Mouse (Mus musculus) heart, embryonic 11.5 days (tissue): Measurements from ENCODE around the gene Ccdc136. TPM values are rescaled to one million over a fixed set of nuclear protein-coding genes. Genes with fewer than 3 reads are reported as not detected.

ENCODE experiments used
- ATAC-seq: fragments of 200-750 bp; cut with Nextera tagmentation; replicated peaks from 2 replicates; pipeline ENCODE4 v1.8.0; 2017; ENCODE audit warnings: moderate library complexity; ENCODE audit not compliant: insufficient number of reproducible peaks, low FRiP score, low TSS enrichment
- H3K27ac ChIP-seq: fragments of 300-500 bp; sonication (generic); 2 replicates; pipeline ENCODE4 v1.5.1; 2014; ENCODE audit warnings: mild to moderate bottlenecking, low read depth, low read length
- H3K27me3 ChIP-seq: fragments of 300-500 bp; sonication (generic); 2 replicates; pipeline ENCODE4 v1.6.1; 2014; ENCODE audit warnings: mild to moderate bottlenecking, low read length, mixed read lengths; ENCODE audit not compliant: control insufficient read depth, insufficient read depth
- H3K36me3 ChIP-seq: fragments of 300-500 bp; sonication (generic); 2 replicates; pipeline ENCODE4 v1.6.1; 2014; ENCODE audit warnings: mild to moderate bottlenecking, low read length, moderate library complexity, mixed read lengths; ENCODE audit not compliant: control insufficient read depth, insufficient read depth
- H3K4me1 ChIP-seq: fragments of 300-500 bp; sonication (generic); 2 replicates; pipeline ENCODE4 v1.6.1; 2014; ENCODE audit warnings: low read length; ENCODE audit not compliant: control insufficient read depth, insufficient read depth
- H3K4me2 ChIP-seq: fragments of 300-500 bp; sonication (generic); 2 replicates; pipeline ENCODE4 v1.6.1; 2014; ENCODE audit warnings: mild to moderate bottlenecking, moderate library complexity
- H3K4me3 ChIP-seq: fragments of 300-500 bp; sonication (generic); 2 replicates; pipeline ENCODE4 v1.5.1; 2014; ENCODE audit warnings: low read depth, low read length
- H3K9ac ChIP-seq: fragments of 300-500 bp; sonication (generic); 2 replicates; pipeline ENCODE4 v1.6.1; 2014; ENCODE audit warnings: mild to moderate bottlenecking, low read depth, low read length, moderate library complexity
- H3K9me3 ChIP-seq: fragments of 300-500 bp; sonication (generic); replicated peaks from 2 replicates; pipeline ENCODE4 v1.6.1; 2016; ENCODE audit warnings: low read length; ENCODE audit not compliant: control insufficient read depth
- WGBS: fragments of 180-500 bp; shearing (Covaris S2); extraction: QIAGEN DNeasy Blood & Tissue Kit; methylation state at CpG from one replicate; pipeline ENCODE4 v1.1.7; 2014; ENCODE audit not compliant: insufficient replicate concordance; 5-methylcytosine and 5-hydroxymethylcytosine counted together
- polyA plus RNA-seq: library from polyadenylated mRNA; unstranded; fragments of >200 nt; fragmentation: Nextera tagmentation; extraction: Ambion mirVana; gene quantifications from 2 replicates; pipeline ENCODE4 v1.2.1, GENCODE M21; 2014

The Ccdc136 gene
- polyA plus RNA-seq, 1 experiment from 2014 or later = 30.2 TPM

DNA sequence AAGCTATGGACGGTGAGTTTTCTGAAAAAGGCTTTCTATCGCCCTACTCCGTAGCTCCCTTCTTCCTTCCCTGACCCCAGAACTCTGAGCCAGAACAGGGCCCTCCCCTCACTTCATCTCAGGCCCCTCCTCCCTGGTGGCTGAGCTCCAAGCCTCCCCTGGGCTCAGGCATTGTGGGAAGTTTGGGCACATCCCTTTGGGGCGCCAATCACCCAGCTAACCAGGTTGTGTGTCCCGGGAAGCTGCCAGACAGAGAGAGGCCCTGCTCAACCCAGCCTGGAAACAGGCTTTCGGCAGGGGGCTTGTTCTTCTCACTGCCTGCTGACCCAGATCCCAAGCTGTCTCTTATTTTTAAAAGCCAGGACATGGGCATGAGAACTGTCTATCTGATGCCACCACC, 1.5 kb downstream of the Ccdc136 start:
- peak overlapping the region; percentile 74 for H3K4me3 ChIP-seq
- no peaks in the 10 kb centered on the region for H3K36me3 ChIP-seq
- H3K4me2 ChIP-seq = peak overlapping the region; percentile 86
- H3K9ac ChIP-seq = peak overlapping the region; percentile 74; the same call in 1 of the 2 replicates
- no peak for ATAC-seq
- no peaks in the 10 kb centered on the region for H3K9me3 ChIP-seq
- H3K27ac ChIP-seq = no peak overlapping the region
- peaks cover 14% of the 10 kb centered on the region for H3K27me3 ChIP-seq
- 14% methylated on average over 6 of the region's 6 CpGs for WGBS
- H3K4me1 ChIP-seq = peaks cover 12% of the 10 kb centered on the region

DNA sequence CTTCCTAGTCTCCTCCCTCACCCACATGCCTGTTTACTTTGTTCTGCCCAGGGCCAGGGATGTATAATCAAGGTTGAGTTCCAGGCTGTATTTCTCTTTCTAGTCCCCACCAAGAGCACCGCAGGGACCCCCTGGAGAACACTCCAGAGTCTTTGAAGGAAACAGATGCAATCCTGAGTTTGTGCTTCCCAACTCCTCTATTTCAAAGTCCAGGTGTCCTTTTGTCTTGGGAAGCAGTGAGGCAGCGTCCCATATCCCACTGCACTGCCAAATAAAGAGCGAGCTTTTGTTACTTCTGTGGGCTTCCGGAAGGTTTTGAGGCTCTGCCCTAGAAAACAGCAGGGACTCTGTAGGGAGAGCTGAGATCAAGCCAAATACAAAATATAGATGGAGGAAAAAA, 3.7 kb downstream of the Ccdc136 start:
- H3K4me2 ChIP-seq = no peak overlapping the region
- peaks cover 12% of the 10 kb centered on the region for H3K4me1 ChIP-seq
- H3K4me3 ChIP-seq = no peak overlapping the region
- no peak overlapping the region for H3K27ac ChIP-seq
- no peaks in the 10 kb centered on the region for H3K36me3 ChIP-seq
- WGBS = 80% methylated on average over 4 of the region's 4 CpGs
- H3K27me3 ChIP-seq = peaks cover 10% of the 10 kb centered on the region
- no peak overlapping the region for H3K9ac ChIP-seq
- no peaks in the 10 kb centered on the region for H3K9me3 ChIP-seq
- ATAC-seq = no peak

DNA sequence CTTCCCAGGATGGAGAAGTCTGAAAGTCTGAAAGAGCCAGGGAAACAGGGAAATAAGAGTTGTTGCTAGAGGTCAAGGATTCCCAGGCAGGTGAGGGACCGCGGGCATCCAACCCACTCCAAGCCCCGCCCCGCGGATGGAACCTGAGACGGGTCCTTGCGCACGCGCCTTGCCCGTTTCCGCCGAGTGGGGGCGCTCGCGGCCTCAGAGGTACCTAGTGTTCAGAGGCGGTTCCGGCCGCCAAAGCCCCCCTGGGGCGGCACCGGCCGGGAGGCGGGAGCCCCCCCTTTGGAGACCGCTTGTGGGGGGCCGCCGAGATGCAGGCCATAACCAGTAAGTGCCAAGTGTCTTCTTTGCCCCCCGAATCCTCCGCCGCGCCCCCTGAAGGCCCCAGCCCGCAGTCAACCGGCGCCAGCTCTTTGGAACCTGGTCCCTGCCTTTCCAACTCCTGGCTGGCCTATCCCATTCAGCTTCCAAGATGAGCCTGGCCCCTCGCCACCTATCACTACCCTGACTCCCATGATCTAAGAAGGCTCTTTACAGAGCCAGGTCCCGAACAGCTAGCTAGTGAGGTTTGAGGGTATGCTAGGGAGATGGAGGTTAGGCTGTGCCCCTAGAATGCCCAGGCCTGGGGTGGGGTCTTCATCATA, 6.7 kb downstream of the Ccdc136 start:
- 7% methylated on average over 33 of the region's 34 CpGs for WGBS
- ATAC-seq = no peak
- Histone ChIP-seq H3K9me3 (no peaks in the 10 kb centered on the region), H3K27me3 (peaks cover 10% of the 10 kb centered on the region; the same call in 1 of the 2 replicates), H3K27ac (no peak overlapping the region), H3K36me3 (no peaks in the 10 kb centered on the region), H3K4me3 (no peak overlapping the region), H3K4me1 (no peaks in the 10 kb centered on the region), H3K9ac (no peak overlapping the region), H3K4me2 (peak overlapping the region; percentile 35)

DNA sequence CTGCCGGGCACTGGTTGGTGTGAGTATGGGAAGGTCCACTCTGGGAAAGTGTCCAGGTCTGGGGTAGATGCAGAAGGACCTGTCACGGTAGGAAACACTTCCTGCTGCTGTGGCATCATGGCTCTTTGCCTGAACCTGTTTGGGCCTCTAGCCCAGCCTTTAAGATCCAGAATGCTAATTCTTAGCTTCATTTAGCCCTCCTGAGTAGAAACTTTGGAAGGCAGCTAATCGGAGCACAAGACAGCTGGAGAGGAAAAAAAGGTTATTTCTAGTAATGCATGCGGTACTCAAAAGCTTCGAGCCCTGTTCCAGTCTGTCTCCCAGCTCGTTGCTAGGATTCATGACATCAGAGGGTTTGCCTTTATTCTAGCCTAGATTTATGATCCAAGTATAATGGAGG, 10.3 kb downstream of the Ccdc136 start:
- Histone ChIP-seq H3K9me3 (no peaks in the 10 kb centered on the region), H3K27ac (no peak overlapping the region), H3K4me3 (no peak overlapping the region), H3K27me3 (peaks cover 3% of the 10 kb centered on the region; the same call in 1 of the 2 replicates), H3K4me1 (no peaks in the 10 kb centered on the region), H3K36me3 (peaks cover 7% of the 10 kb centered on the region), H3K9ac (no peak overlapping the region), H3K4me2 (no peak overlapping the region)
- no peak for ATAC-seq
- WGBS = 86% methylated on average over 6 of the region's 6 CpGs

DNA sequence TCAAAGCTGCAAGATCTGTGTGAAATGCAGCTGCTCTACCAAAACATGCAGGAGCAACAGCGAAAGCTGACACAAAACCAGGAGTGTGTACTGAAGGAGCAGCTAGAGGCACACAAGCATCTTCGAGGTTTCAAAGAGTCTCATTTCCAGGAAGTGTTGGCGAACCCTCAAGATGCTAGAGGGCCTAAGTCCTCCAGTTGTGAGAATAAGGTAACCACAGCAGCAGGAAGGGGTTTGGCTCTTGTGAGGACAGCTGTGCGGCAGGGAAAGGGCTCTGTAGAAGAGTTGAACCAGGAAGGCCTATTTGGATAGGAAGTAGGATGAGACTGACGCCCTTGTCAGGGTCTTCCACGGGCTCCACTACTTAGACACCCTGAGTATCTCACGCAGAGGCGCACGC, 19.3 kb downstream of the Ccdc136 start:
- WGBS = 80% methylated on average over 9 of the region's 9 CpGs
- no peaks in the 10 kb centered on the region for H3K27me3 ChIP-seq

DNA sequence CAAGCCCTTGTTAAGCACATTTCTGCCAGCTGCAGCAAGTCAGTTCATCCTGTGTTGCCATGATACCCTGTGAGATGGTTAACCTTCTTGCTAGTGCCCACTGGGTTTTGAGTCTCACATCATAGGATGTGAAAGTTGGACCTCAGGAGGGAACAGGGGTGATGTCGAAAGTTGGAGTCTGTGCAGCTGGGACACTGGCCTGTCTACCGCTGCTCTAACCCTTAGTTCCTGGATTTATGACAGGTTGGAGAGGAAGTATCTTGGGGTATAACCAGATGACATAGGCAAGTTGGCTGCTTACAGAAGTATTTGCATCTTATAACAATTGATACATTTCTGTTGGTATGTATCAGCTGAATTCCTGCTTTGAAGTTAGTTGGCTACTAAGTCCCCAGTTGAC, 24.5 kb downstream of the Ccdc136 start:
- Histone ChIP-seq H3K27me3 (no peaks in the 10 kb centered on the region), H3K4me1 (no peaks in the 10 kb centered on the region), H3K9me3 (no peaks in the 10 kb centered on the region), H3K36me3 (no peaks in the 10 kb centered on the region), H3K27ac (no peak overlapping the region), H3K4me2 (no peak overlapping the region), H3K9ac (no peak overlapping the region), H3K4me3 (no peak overlapping the region)
- WGBS = 86% methylated on average over 2 of the region's 2 CpGs
- ATAC-seq = no peak

More for the DNA sequence above, 19.3 kb downstream of the Ccdc136 start:
- Histone ChIP-seq H3K9ac (no peak overlapping the region), H3K4me3 (no peak overlapping the region), H3K27ac (no peak overlapping the region), H3K4me2 (no peak overlapping the region), H3K36me3 (peaks cover 3% of the 10 kb centered on the region), H3K9me3 (no peaks in the 10 kb centered on the region), H3K4me1 (no peaks in the 10 kb centered on the region)
- no peak for ATAC-seq

DNA sequence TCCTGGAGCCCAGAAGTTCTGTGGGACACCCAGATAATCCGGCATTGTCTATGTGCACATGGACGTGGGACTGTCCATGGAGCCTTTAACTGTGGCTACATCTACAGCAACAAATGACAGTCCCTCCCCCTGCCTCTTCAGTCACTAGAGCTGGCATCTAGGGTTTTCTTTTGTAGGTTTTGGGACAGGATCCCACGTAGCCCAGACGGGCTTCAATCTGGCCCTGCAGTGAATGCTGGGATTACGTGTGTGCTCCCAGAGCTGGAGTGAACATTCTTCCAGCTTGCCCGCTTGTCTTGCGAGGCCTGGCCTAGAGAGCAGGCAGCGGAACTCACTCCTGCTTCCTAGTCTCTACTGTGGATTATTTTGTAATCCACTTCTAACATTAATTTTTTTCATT, 29.0 kb downstream of the Ccdc136 start:
- ATAC-seq = no peak
- Histone ChIP-seq H3K27me3 (no peaks in the 10 kb centered on the region), H3K9me3 (no peaks in the 10 kb centered on the region), H3K9ac (no peak overlapping the region), H3K36me3 (no peaks in the 10 kb centered on the region), H3K27ac (no peak overlapping the region), H3K4me3 (no peak overlapping the region), H3K4me2 (no peak overlapping the region), H3K4me1 (peaks cover 3% of the 10 kb centered on the region)
- WGBS = 82% methylated on average over 8 of the region's 8 CpGs

DNA sequence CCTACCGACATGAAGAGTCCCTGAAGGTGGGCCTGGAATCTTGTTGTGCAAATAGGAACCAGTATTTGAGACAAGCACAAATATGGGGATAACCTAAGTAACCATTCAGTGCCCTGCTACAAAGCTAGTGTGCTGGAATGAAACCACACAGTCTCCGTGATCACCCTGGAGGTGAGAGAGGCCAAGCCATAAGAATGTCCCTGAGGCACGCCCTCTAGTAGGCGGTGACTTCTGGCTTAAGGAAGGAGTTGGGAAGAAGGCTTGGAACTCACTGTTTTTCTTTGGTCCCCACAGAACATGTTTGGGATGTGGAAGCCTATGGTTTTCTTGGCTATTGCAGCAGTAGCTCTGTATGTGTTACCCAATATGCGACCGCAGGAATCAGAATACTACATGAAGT, 30.2 kb downstream of the Ccdc136 start:
- H3K9ac ChIP-seq = no peak overlapping the region
- H3K27me3 ChIP-seq = no peaks in the 10 kb centered on the region
- H3K4me2 ChIP-seq = no peak overlapping the region
- no peak overlapping the region for H3K4me3 ChIP-seq
- ATAC-seq = no peak
- H3K4me1 ChIP-seq = peaks cover 12% of the 10 kb centered on the region
- 63% methylated on average over 6 of the region's 6 CpGs for WGBS
- no peaks in the 10 kb centered on the region for H3K36me3 ChIP-seq
- no peaks in the 10 kb centered on the region for H3K9me3 ChIP-seq
- no peak overlapping the region for H3K27ac ChIP-seq

DNA sequence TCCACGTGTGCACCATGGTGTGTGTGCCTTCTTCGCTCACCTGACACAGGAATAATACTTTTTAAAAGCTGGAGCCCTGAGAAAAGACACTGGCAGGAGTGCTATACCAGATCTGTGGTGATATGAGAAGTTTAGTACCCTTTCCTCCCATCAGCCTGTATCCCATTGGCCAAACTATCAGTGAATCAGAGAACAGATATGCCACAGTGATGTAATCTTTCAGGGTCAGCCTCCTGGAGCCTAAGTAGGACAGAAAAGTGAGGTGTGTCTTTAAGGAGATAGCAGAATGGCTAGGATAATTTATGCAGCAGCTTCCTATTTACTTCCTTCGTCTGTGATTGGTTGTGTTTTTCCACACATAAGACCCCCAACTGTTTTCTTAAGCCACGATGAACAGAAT, 32.1 kb downstream of the Ccdc136 start:
- 67% methylated on average over 4 of the region's 4 CpGs for WGBS

More for the DNA sequence above, 32.1 kb downstream of the Ccdc136 start:
- no peak for ATAC-seq
- Histone ChIP-seq H3K4me3 (no peak overlapping the region), H3K9me3 (no peaks in the 10 kb centered on the region), H3K27ac (no peak overlapping the region), H3K4me1 (peaks cover 24% of the 10 kb centered on the region), H3K4me2 (no peak overlapping the region), H3K9ac (no peak overlapping the region), H3K36me3 (no peaks in the 10 kb centered on the region), H3K27me3 (no peaks in the 10 kb centered on the region)
